ENCODE assay signal across 8 mouse cellular contexts in genomic region chr16:70313886-70314577, GRCm38 (mm10). TPM values are rescaled to one million over a fixed set of nuclear protein-coding genes. Genes with fewer than 3 reads are reported as not detected.
DNase-seq lines count a peak whose midpoint lies in the region; ATAC-seq and TF ChIP-seq lines count a peak whose summit lies in the region.

Gene Gbe1, plus strand, starts transcription at chr16:70313949.

- H3K27ac ChIP-seq in bone marrow macrophage, adult 2 months (ENCODE audit: insufficient read depth, low read depth, low read length) = peak within 1 kb of the TSS; percentile 85
- H3K27ac ChIP-seq in embryonic facial prominence, embryonic 15.5 days (replicated peaks) = peak within 1 kb of the TSS; percentile 93
- H3K27ac ChIP-seq in limb, embryonic 13.5 days = peak within 1 kb of the TSS; percentile 94
- peak within 1 kb of the TSS; percentile 92 for H3K27ac ChIP-seq in midbrain, embryonic 15.5 days

- DNase-seq in 416B (ENCODE audit: low read depth) = peak; percentile 96
- DNase-seq in heart, adult 8-10 months (ENCODE audit: low spot score) = peak; percentile 92
- DNase-seq in kidney, adult 9 months = peak; percentile 96
- DNase-seq in spleen, adult 18-20 months = peak; percentile 85 to 90

- TF ChIP-seq POLR2A in bone marrow macrophage, adult 2 months (IDR thresholded peaks at IDR 0.05; ENCODE audit: borderline replicate concordance, low read depth, low read length) = 0 out of 2 replicates have a peak, but pooled peaks have one; percentile 59

- ATAC-seq in embryonic facial prominence, embryonic 15.5 days (ENCODE audit: insufficient number of reproducible peaks, low FRiP score, low TSS enrichment, low read depth) = peak; percentile 99
- ATAC-seq in limb, embryonic 13.5 days (ENCODE audit: low FRiP score, low read depth) = peak; percentile 98
- peak; percentile 99 for ATAC-seq in midbrain, embryonic 15.5 days (replicated peaks)

- TF ChIP-seq CTCF in bone marrow macrophage, adult 2 months (IDR thresholded peaks at IDR 0.05; ENCODE audit: low read depth, low read length) = no peak

- H3K4me2 ChIP-seq in embryonic facial prominence, embryonic 15.5 days (replicated peaks) = peak within 1 kb of the TSS; percentile 53
- H3K4me2 ChIP-seq in limb, embryonic 13.5 days (replicated peaks) = peak within 1 kb of the TSS; percentile 63
- peak within 1 kb of the TSS; percentile 82 for H3K4me2 ChIP-seq in midbrain, embryonic 15.5 days

- no peaks in the 10 kb centered on the region for H3K36me3 ChIP-seq in embryonic facial prominence, embryonic 15.5 days
- no peaks in the 10 kb centered on the region for H3K36me3 ChIP-seq in limb, embryonic 13.5 days
- no peaks in the 10 kb centered on the region for H3K36me3 ChIP-seq in midbrain, embryonic 15.5 days (replicated peaks)

- peaks cover 9% of the 10 kb centered on the region for H3K4me1 ChIP-seq in bone marrow macrophage, adult 2 months (ENCODE audit: control insufficient read depth, insufficient read depth, low read length)
- H3K4me1 ChIP-seq in embryonic facial prominence, embryonic 15.5 days = no peaks in the 10 kb centered on the region
- no peaks in the 10 kb centered on the region for H3K4me1 ChIP-seq in limb, embryonic 13.5 days
- H3K4me1 ChIP-seq in midbrain, embryonic 15.5 days = peaks cover 9% of the 10 kb centered on the region; the same call in 1 of the 2 replicates

- peak within 1 kb of the TSS; percentile 82 for H3K4me3 ChIP-seq in bone marrow macrophage, adult 2 months (ENCODE audit: insufficient read depth, low read length)
- H3K4me3 ChIP-seq in embryonic facial prominence, embryonic 15.5 days (replicated peaks) = peak within 1 kb of the TSS; percentile 70
- H3K4me3 ChIP-seq in limb, embryonic 13.5 days = peak within 1 kb of the TSS; percentile 62
- peak within 1 kb of the TSS; percentile 86 for H3K4me3 ChIP-seq in midbrain, embryonic 15.5 days

- H3K9me3 ChIP-seq in embryonic facial prominence, embryonic 15.5 days (replicated peaks) = no peaks in the 10 kb centered on the region
- H3K9me3 ChIP-seq in limb, embryonic 13.5 days = no peaks in the 10 kb centered on the region
- no peaks in the 10 kb centered on the region for H3K9me3 ChIP-seq in midbrain, embryonic 15.5 days

- H3K9ac ChIP-seq in embryonic facial prominence, embryonic 15.5 days = peak within 1 kb of the TSS; percentile 65
- H3K9ac ChIP-seq in limb, embryonic 13.5 days = peak within 1 kb of the TSS; percentile 86
- H3K9ac ChIP-seq in midbrain, embryonic 15.5 days = peak within 1 kb of the TSS; percentile 91

- H3K27me3 ChIP-seq in embryonic facial prominence, embryonic 15.5 days = no peaks in the 10 kb centered on the region
- H3K27me3 ChIP-seq in limb, embryonic 13.5 days = no peaks in the 10 kb centered on the region
- no peaks in the 10 kb centered on the region for H3K27me3 ChIP-seq in midbrain, embryonic 15.5 days (replicated peaks)

- WGBS in embryonic facial prominence, embryonic 15.5 days = under 1% methylated on average over 81 of the region's 82 CpGs
- under 1% methylated on average over 36 of the region's 82 CpGs for WGBS in limb, embryonic 13.5 days
- WGBS in midbrain, embryonic 15.5 days = under 1% methylated on average over 81 of the region's 82 CpGs

RNA-seq across cellular contexts. Expression of gene Gbe1, which starts in this region (rescaled TPM):
- polyA plus RNA-seq in bone marrow macrophage, adult 2 months (2012; ENCODE audit: insufficient read depth, insufficient read length, missing spikeins) = 12.5 and 15.9 TPM in 2 replicates
- polyA plus RNA-seq in embryonic facial prominence, embryonic 15.5 days (2015; fragmentation: Nextera tagmentation; extraction: Ambion mirVana) = 16.8 and 18.0 TPM in 2 replicates
- total RNA-seq in heart, adult 8-10 months (2022) = 10 to 100 TPM; 47.6 to 53.7 (median 51.1) TPM
- polyA plus RNA-seq in limb, embryonic 13.5 days (2015; fragmentation: Nextera tagmentation; extraction: Ambion mirVana) = 17.8 and 19.4 TPM in 2 replicates
- polyA plus RNA-seq in midbrain, embryonic 15.5 days (2015; fragmentation: Nextera tagmentation; extraction: Ambion mirVana) = 16.6 and 17.9 TPM in 2 replicates

Comparison
In these comparisons a context has a peak if more than half of its experiments do, and no peak if none do; other contexts are left out.
1. Peak in every context shown above with its lines: DNase-seq, ATAC-seq, H3K4me3 ChIP-seq and H3K27ac ChIP-seq.